Mouse (Mus musculus) left cerebral cortex, adult 2 months (tissue): ENCODE data around the gene Lrrc56. TPM values are rescaled to one million over a fixed set of nuclear protein-coding genes. Genes with fewer than 3 reads are reported as not detected.

ENCODE experiments used
- DNase-seq, 2 experiments: peaks; one replicate each; pipeline ENCODE4 v3.0.0; 2021 to 2022; ENCODE audit warnings: low spot score in 2 of 2, mixed read lengths in 1 of 2; ENCODE audit errors: extremely low spot score in 1 of 2
- H3K27ac ChIP-seq: fragments of 200-600 bp; 2 replicates; pipeline ENCODE4 v1.8.1; 2022
- H3K4me3 ChIP-seq: fragments of 200-600 bp; 2 replicates; pipeline ENCODE4 v1.8.1; 2022
- CTCF ChIP-seq: fragments of 200-600 bp; IDR thresholded peaks from 2 replicates; pipeline ENCODE4 v1.8.1; 2022; ENCODE audit warnings: antibody characterized with exemption, mild to moderate bottlenecking, moderate library complexity
- intact Hi-C: fragments of 180-260 bp; cut with DNase I; formaldehyde crosslinking; loops from one replicate; pipeline ENCODE4 v1.15.1; 2025
- microRNA-seq, 2 experiments: library from miRNA; unstranded; fragments of <30 nt; microRNA quantifications; one replicate each; pipeline ENCODE4 v1.2.0; 2021
- total RNA-seq, 2 experiments: library from RNA; stranded (reverse); gene quantifications; 2 replicates each; pipeline ENCODE4 v1.2.3; 2021

Gene Lrrc56
- total RNA-seq, 2 experiments from 2014 or later, result 3.9 to 5.0 TPM

- H3K4me3 ChIP-seq, result no peak overlapping the region
- no peak for TF ChIP-seq CTCF
- DNase-seq, result no peak
- no peak overlapping the region for H3K27ac ChIP-seq
- intact Hi-C loops, result loop anchor here (5.0 kb wide), 1 partner anchor 51 kb away; no protein-coding TSS in a partner anchor
Measured at GRCm38 (mm10) chr7:141256159-141256558, 62.2 kb downstream of the Lrrc56 start.

Small RNA genes lying within 50 kb of the gene (microRNA-seq; reads per million reads assigned to microRNA genes)
- gene Mir210, result 106 to 107 reads per million in 2 experiments

Other genes starting within 250 kb of the Lrrc56 start
- not detected for gene Ifitm5, start 243.9 kb upstream of the Lrrc56 start, total RNA-seq
- not detected for gene Gm45717, start 238.2 kb upstream of the Lrrc56 start, total RNA-seq
- gene Ifitm2, start 238.2 kb upstream of the Lrrc56 start, total RNA-seq, result 10 to 100 TPM; 10.8 to 17.7 TPM
- 1 to 10 TPM; 3.7 to 5.8 TPM for gene Ifitm1, start 226.9 kb upstream of the Lrrc56 start, total RNA-seq
- gene Ifitm3, start 183.4 kb upstream of the Lrrc56 start, total RNA-seq, result 10 to 100 TPM; 10.9 to 16.7 TPM
- under 1 TPM in 1 of 2 experiments, not detected in 1; 0.57 TPM for gene Ifitm6, start 176.2 kb upstream of the Lrrc56 start, total RNA-seq
- not detected for gene Gm17387, start 165.0 kb upstream of the Lrrc56 start, total RNA-seq
- gene B4galnt4, start 133.1 kb upstream of the Lrrc56 start, total RNA-seq, result 10 to 100 TPM; 87.4 to 95.9 TPM
- not detected for gene Pkp3, start 115.9 kb upstream of the Lrrc56 start, total RNA-seq
- gene Sigirr, start 93.6 kb upstream of the Lrrc56 start, total RNA-seq, result 1 to 10 TPM; 1.7 to 3.4 TPM
- gene Ano9, start 76.4 kb upstream of the Lrrc56 start, total RNA-seq, result not detected
- gene Ptdss2, start 71.8 kb upstream of the Lrrc56 start, total RNA-seq, result 10 to 100 TPM; 46.9 to 51.6 TPM
- gene Rnh1, start 21.3 kb upstream of the Lrrc56 start, total RNA-seq, result 10 to 100 TPM; 36.5 to 37.3 TPM
- gene Hras, start 152 bp upstream of the Lrrc56 start, total RNA-seq, result 100 to 1,000 TPM; 219 to 244 TPM
- gene Lmntd2, start 19.9 kb downstream of the Lrrc56 start, total RNA-seq, result not detected
- 1 to 10 TPM in 1 of 2 experiments, under 1 TPM in 1; 0.94 to 1.3 TPM for gene Rassf7, start 21.7 kb downstream of the Lrrc56 start, total RNA-seq
- 10 to 100 TPM; 70.5 to 77.2 TPM for gene Phrf1, start 34.6 kb downstream of the Lrrc56 start, total RNA-seq
- 1 to 10 TPM in 1 of 2 experiments, under 1 TPM in 1; 0.59 to 1.2 TPM for gene Irf7, start 72.3 kb downstream of the Lrrc56 start, total RNA-seq
- gene Cdhr5, start 82.6 kb downstream of the Lrrc56 start, total RNA-seq, result not detected
- gene Sct, start 85.0 kb downstream of the Lrrc56 start, total RNA-seq, result not detected
- gene Drd4, start 97.8 kb downstream of the Lrrc56 start, total RNA-seq, result under 1 TPM; 0.27 to 0.44 TPM
- gene Deaf1, start 133.5 kb downstream of the Lrrc56 start, total RNA-seq, result 10 to 100 TPM; 63.1 to 63.8 TPM
- gene Tmem80, start 133.6 kb downstream of the Lrrc56 start, total RNA-seq, result 10 to 100 TPM; 33.3 to 34.9 TPM
- gene Eps8l2, start 144.7 kb downstream of the Lrrc56 start, total RNA-seq, result 1 to 10 TPM; 3.6 to 5.3 TPM
- gene Taldo1, start 198.0 kb downstream of the Lrrc56 start, total RNA-seq, result 10 to 100 TPM; 87.5 to 90.9 TPM
- 10 to 100 TPM; 38.9 to 46.5 TPM for gene Gatd1, start 220.0 kb downstream of the Lrrc56 start, total RNA-seq
- 100 to 1,000 TPM; 279 to 288 TPM for gene Cend1, start 235.3 kb downstream of the Lrrc56 start, total RNA-seq
- 100 to 1,000 TPM; 253 to 262 TPM for gene Slc25a22, start 243.7 kb downstream of the Lrrc56 start, total RNA-seq
- 1 to 10 TPM in 1 of 2 experiments, under 1 TPM in 1; 0.93 to 1.2 TPM for gene Pidd1, start 249.9 kb downstream of the Lrrc56 start, total RNA-seq